Mouse (Mus musculus) cerebellum, adult 18-20 months (tissue): ENCODE measurements around the gene Hdac10.

Experiments used
- DNase-seq, 2 experiments: peaks; one replicate each; pipeline ENCODE4 v3.0.0; 2021

Hdac10 gene

DNA sequence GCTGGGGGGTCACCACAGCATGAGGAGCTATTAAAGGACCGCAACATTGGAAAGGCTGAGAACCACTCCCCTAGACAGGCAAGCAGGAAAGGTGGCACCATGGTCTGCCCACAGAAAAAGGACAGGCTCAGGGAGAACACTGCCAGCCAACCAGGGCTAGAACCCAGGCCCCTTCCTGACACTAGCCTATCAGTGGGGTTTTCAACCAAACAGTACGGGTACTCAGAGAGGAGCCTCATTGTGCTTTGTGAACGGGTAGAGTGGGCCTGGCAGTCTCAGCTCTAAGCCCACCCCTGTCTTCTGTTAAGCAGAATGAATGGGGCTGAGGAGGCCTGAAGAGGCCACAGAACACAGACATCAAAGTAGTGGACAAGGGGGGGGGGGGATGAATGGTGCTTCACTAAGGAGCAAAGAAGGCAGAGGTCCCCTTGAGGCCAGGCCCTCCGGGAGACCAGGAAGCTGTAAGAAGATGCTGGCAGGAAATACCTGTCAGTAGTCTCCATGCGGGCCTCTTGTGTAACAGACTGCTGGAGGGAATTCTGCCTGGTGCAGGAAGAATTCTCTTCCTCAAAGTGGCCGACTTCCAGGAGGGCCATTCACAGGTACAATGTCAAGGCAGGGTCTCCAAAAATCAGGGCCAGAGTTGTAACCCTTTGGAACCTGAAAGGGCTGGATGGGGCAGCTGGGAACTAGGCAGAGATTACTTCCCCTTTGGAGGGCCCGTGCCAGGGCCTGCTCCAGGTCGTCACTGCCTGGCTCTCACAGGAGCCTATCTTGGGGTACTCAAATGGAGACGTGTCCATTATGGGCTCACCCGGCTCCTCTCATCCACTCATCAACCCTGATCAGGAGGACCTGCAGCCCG is 53.7 kb downstream of the Hdac10 start, which contains the start of gene Trabd:
TSS of gene Trabd (plus strand) at position 512 of the 865 bp plus-strand sequence.
- DNase-seq: no peak

- DNase-seq: no peak
These were observed 54.4 kb downstream of the Hdac10 start for GRCm38 (mm10) chr15:89073993-89074603.
